Mouse (Mus musculus) 416B (cell line): ENCODE results near the gene Fut9.

Experiments
- DNase-seq: peaks from one replicate; pipeline ENCODE4 v3.0.0; 2011; ENCODE audit warnings: low read depth

The Fut9 gene

GRCm38 (mm10) chr4:25647593-25647992 lies 152.5 kb downstream of the Fut9 start:
- no peak for DNase-seq

- no peak for DNase-seq
Observed at GRCm38 (mm10) chr4:25645580-25645979, 154.5 kb downstream of the Fut9 start.

DNA sequence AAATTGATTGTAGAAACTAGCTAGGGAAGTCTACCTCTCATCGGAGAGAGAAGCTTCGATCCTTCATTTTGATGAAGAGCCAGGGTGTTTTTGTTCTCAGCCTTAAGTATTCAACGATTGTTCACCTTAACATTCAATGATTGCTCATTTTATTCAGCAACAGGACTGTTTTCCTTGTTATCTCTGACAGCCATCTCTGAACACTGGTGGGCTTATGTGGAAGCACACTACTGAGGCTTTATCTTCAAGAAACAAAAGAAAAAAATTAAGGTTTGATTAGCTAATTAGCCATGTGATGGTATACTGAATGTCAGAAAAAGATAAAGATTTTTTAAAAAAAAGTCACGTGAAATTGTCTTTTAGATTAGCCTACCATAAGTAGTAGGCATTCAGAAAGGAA lies 158.1 kb downstream of the Fut9 start:
- no peak for DNase-seq

DNA sequence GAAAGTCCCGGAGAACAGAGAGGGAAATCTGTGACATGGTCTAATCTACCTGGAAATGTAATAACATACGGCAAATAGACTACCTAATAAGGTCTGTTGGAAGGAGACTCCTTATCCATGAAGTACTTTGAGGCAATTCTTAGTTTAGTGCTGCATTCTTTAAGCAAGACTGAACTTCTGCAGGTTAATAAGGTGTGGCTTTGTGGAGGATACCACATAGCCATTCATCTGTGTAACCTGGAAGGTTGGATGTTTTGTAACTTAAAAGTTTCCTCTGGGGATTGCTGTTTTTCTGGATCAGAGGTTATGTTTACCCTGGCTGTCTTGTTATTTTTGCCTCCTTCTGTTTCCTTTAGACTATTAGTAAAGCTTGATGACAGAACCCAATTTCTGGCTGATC lies 166.8 kb downstream of the Fut9 start:
- DNase-seq: no peak

DNA sequence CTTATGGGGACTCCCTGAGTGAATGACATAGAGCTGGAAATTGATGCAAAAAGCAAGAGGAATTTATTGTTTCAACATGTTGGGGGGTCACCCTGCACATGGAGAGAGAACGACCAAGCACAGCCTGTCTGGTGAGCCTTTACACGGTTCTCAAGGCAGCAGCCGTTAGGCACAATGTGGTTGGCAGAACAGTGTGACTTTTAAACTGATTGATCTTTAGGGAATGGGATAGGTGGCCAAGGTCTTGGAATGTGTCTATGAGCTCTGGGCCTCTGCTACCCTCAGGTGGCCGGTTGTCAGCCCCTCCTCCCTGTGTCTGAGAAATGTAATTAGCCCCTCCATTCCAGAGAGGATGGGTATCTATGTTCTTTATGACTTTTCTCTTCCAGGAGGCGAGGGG lies 171.9 kb downstream of the Fut9 start:
- no peak for DNase-seq

DNA sequence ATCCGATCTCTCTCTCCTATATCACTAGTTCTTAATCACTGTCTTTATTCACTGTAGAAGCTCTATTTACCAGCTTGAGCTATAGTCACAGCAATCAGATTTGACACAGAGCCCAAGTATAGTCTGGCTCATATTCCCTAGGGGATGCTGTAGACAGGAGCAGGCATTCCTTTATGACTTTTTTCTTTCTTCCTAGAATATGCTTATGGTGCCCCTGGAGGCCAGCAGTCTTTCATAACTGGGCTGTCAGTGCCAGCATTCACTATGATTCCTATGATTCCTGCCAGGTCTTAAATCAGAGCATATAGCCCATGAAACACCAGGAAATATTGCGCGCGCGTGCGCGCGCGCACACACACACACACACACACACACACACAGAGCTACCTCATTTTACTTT lies 172.6 kb downstream of the Fut9 start:
- no peak for DNase-seq

- no peak for DNase-seq
Observed at GRCm38 (mm10) chr4:25627039-25627438, 173.0 kb downstream of the Fut9 start.

- DNase-seq: no peak
Observed at GRCm38 (mm10) chr4:25623176-25623575, 176.9 kb downstream of the Fut9 start.

- DNase-seq: no peak
Observed at GRCm38 (mm10) chr4:25617301-25617700, 182.7 kb downstream of the Fut9 start.

DNA sequence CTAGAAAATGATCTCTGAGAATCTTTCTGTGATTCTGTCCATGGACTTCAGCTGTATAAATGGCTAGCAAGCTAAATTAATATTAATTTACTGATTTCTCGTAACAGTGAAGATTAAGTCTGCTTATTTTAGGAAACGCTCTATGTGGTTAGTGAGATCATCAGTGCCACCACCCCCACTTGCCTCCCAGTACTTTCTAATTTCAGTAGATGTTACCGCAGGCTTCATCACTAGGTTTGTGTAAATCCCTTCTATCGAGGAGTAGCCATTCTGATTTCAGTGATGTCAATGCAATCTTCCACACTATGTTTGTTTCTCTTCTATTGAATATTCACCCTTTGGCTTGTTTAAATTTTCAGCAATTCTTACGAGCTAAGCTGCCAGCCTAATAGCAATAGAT lies 186.6 kb downstream of the Fut9 start:
- DNase-seq: no peak

DNA sequence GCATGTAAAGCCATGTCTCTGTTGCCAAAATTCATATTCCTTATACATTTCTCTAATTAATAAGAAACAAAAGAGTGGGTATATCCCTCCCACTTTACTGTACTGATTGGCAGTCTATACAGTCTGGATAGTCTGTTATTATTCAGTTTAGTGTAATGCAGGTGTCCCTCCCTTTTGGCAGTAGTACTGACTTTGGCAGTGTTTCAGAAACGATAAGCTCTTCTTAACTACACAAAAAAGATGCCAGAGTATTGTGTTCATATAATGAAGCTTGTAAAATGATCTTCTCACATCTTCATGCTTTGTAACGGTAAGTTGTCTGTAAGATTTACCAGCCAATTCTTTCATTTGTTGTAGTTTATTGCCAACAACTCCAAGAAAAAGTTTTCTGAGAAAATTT lies 189.6 kb downstream of the Fut9 start:
- DNase-seq: no peak

DNA sequence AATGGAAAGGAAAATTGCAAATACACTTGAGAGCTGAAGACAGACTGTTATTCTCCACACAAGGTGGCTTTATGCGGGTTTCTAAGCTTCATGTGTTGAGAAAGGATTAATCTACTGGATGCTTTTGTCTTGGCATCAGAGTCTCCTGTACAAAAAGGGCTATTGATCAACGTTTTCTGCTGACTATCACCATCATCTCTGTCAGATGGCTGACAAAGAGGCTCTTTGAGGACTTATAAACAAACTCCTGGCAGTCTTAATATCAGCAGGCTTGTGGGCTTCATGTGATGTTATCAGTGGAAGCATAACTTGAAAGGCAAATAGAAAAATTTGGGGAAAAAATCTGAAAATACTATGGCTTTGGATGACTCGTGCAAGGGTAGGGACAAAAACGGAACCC lies 206.8 kb downstream of the Fut9 start:
- no peak for DNase-seq
